Mouse (Mus musculus) urinary bladder, postnatal 36 days (tissue): ENCODE data around the gene Lrig1.

Source experiments
- DNase-seq, 2 experiments: peaks; one replicate each; pipeline ENCODE4 v3.0.0; 2022; ENCODE audit warnings: low spot score in 2 of 2, mixed read lengths in 1 of 2

Gene Lrig1

DNA sequence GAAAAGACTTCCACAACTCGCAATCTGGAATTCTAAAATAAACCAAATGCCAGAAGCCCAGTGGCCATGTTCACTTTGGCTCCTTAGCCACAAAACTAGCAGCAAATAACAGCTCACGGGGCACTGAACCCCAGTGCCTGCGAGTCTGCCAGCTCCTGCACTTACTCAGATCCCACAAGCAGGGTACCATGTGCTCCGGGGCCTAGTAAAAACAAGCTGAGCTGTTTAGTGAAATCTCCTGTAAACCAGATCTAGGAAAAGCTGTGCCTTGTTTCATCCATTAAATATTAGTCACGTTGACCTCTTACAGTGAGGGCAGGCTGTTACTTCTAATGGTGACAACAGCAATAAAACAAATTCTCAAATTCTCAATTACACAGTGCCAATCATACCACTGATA is 81.3 kb downstream of the Lrig1 start:
- no peak for DNase-seq

DNA sequence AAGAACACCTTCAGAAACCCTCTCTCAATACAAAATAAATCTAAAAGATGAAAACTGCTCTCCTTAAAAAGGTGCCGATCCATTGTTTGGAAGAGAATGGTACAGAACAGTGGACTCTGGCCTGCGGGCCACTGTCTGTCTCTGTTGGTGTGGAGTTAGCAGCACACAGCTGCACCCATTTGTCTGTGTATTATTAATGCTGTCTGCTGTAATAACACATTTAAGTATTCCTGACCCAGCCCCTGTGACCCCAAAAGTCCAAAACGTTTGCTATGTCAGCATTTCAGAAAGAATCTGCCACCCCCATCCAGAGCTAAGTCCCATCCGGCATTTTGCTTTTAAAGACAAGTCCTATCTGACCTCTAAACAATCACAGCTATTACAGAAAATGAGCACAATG is 84.0 kb downstream of the Lrig1 start:
- DNase-seq = no peak

DNA sequence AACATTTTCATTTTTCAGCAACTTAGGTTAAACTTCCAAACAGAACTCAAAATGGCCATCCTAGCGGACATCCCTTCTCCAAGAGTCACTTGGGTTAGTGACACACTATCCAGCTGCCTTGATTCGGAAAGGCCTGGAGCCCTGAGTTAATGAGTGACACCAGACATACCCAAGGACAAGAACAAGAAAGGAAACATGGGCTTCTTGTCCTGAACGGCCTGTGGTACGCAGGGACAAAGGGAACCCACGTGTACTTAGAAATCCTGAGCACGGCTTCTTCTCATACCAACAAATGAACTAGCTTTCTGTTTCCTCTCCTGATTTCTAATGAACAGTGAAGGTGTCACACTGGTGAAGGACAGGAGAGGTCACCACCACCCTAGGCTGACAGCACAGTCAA is 85.6 kb downstream of the Lrig1 start:
- no peak for DNase-seq

GRCm38 (mm10) chr6:94613235-94613895 is 86.6 kb downstream of the Lrig1 start:
- no peak for DNase-seq

- no peak for DNase-seq
Observed at GRCm38 (mm10) chr6:94604546-94604945, 95.4 kb downstream of the Lrig1 start.

- DNase-seq = no peak
Observed at GRCm38 (mm10) chr6:94604072-94604471, 95.9 kb downstream of the Lrig1 start.

GRCm38 (mm10) chr6:94601811-94602210 is 98.1 kb downstream of the Lrig1 start:
- DNase-seq = no peak

GRCm38 (mm10) chr6:94601101-94601500 is 98.9 kb downstream of the Lrig1 start:
- DNase-seq = peak in 1 of 2 experiments; percentile 17

DNA sequence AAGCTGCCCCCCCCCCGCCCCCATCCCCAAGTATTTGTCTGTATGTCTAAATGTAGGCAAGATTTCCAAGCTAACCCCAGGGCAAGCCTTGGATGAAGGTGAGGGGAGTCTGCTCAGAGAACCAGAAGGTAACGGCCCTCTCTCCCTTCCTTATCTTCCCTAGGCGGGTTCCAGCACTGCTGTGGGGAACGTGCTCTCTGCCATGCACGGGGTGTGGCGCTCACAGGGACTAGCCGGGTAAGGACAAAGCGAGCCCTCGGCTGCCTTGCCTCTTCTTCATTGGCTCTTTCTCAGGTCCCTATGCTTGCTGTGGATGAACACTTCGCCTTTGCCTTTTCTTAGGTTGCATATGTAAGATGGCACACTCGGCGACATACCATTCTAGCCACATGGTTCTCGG is 100.9 kb downstream of the Lrig1 start:
- DNase-seq = no peak

GRCm38 (mm10) chr6:94598421-94598820 is 101.5 kb downstream of the Lrig1 start:
- DNase-seq = no peak

DNA sequence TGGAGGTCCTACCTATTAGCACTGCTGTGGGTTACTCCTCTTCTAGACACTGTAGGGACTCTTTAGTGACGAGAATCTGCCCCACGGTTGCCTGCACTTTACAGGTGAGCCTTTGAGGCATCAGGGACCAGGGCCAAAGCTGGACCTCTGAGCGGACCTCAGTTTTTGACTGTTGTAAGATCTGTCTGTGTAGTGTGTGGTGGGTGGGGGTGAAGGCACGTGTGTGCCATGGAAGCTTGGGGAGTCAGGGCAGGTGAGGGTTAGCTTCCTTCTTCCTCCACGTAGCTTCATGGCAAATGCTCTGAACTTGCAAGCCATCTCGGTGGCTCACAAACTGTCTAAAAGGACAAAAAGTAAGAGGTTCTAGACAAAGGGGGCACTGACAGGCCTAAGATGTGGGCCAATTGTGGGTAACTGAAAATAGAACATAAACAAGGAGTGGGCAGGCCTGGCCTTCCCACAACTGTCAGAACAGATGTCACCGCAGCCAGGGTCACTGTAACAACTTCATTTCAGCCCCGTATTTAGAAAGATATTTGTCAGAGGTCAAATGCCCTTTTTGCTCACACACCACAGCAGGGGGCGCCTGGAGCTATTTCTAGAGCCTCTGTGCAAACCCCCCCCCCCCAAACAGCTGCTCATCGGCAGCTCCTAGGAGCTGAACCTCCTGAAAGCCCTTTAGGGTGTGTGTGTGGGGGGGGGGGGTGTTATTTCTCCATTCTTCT is 103.0 kb downstream of the Lrig1 start:
- no peak for DNase-seq

DNA sequence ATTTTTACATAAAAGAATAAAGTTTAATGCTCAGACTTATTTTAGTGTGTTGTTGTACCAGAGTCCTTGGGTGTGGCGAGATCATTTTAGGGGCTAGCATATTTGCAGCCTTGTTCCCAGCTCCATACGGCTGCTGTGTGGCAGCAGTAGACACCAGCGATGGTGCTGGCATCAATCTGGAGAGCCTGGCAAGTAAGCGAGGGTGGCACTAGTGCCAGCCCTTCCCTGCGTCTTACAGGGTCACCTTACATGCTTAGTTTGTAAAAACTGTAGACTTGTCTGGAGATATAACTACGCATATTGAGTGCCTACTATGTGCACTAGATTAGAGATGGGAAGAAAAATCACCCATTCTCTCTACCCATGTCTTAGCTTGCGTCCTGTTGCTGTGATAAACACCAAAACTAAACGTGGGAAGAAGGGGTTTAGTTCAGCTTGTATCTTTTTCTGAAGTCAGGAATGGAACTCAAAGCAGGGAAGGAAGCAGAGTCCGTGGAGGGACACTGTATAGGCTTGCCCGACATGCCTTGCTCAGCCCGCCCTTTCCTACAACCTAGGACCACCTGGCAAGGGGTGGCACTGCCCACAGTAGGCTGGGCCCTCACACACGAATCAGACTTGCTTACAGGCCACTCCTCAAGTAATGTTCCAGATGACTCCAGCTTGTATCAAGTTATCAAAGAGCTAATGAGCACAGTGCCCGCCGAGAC is 103.8 kb downstream of the Lrig1 start:
- no peak for DNase-seq

- DNase-seq = no peak
Observed at GRCm38 (mm10) chr6:94595206-94595605, 104.8 kb downstream of the Lrig1 start.

GRCm38 (mm10) chr6:94594711-94595110 is 105.2 kb downstream of the Lrig1 start:
- DNase-seq = no peak

DNA sequence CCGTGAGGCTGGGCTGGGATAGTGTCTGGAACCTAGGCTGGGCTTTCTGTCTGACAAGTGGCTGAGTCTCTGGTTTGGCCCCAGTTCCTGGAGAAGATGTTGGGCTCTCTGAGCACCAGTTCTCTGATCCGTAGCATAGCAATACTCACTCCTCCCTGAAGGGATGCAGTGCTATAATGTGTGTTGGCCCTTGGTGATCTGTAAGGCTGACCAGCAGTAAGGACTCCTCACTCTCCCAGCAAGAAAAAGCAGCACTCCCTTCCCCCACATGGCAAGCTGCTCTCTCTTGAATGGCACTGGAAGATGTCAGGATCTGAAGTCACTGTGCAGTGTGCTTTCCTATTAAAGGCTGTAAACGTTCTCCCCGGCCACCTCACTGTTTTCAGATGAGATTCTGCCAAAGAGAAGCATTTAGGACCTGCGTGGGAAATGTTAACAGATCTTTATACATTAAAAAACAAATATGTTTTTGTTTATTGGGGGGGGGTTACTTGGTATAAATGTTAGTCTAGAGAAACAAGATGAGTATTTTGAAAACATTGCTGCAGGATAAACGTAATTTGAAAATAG is 105.8 kb downstream of the Lrig1 start:
- no peak for DNase-seq

DNA sequence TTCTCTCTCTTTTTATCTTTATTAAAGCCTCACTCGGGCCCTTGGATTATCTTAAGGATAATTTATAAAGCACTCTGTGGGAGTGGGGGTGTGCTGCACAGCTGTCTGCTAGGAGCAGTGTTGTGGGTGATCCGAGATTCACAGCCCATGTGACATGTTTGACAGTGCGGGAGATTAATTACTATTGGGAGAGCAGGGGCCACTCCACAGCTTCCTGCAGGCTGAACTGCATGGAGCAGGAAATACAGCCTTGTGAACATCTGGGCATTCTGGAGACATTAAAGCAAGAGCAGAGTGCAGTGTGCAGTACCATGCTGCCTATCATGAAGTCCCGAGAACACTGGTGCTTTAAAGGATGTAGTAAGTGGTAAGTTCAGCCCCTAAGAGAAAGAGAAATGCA is 107.2 kb downstream of the Lrig1 start:
- no peak for DNase-seq

DNA sequence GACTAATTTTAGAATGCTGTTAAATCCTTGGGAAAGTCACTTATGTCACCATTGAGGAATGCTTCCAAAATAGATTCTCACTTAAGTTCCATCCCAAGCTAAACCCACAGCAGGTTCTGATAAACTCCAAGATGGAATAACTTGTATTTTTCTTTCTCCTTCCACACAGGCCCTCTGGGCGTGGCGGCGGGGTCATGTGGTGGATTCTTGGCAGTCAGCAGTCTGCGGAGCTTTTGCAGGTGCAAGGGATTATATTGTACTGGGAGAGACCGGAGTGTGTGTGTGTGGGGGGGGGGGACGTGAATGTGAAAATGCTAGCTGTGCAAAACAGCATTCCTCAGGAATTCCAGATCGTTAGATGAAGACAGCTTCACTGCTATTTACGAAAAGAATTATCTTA is 107.7 kb downstream of the Lrig1 start:
- no peak for DNase-seq

GRCm38 (mm10) chr6:94588365-94588764 is 111.6 kb downstream of the Lrig1 start:
- DNase-seq = no peak

- DNase-seq = no peak
Observed at GRCm38 (mm10) chr6:94584976-94585375, 115.0 kb downstream of the Lrig1 start.

- DNase-seq = no peak
Observed at GRCm38 (mm10) chr6:94584147-94584695, 115.7 kb downstream of the Lrig1 start.

GRCm38 (mm10) chr6:94582055-94582454 is 117.9 kb downstream of the Lrig1 start:
- no peak for DNase-seq

DNA sequence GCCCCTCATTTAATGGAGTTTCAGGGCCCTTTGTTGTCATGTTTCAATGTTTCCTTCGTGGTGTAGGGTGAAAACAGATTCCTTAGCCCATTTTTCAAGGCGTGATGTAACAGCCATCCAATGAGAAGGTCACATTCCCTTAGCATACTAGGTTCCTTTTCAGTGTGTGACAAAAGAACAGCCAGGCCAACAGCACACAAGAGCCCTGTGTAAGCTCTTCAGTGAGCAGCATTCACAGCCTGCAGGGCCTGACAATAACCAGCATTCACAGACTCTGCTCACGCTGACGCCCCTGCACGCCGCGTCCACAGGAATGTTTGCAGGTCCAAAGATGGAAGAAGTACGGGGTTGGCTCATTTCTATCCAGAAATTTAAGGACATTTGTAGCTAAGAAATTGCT is 122.0 kb downstream of the Lrig1 start:
- DNase-seq = no peak
